Mouse (Mus musculus) bone marrow, adult 2 months (tissue): ENCODE results near the gene Klhdc1.

ENCODE experiments used
- CTCF ChIP-seq: fragments of 200-500 bp; IDR thresholded peaks from 2 replicates; pipeline ENCODE4 v1.5.1; 2011; ENCODE audit warnings: low read length, control low read depth; ENCODE audit not compliant: control insufficient read depth, insufficient read depth
- POLR2A ChIP-seq: fragments of 200-500 bp; IDR thresholded peaks from 2 replicates; pipeline ENCODE4 v1.6.1; 2011; ENCODE audit warnings: low read depth, mild to moderate bottlenecking, control low read depth, low read length, borderline replicate concordance; ENCODE audit not compliant: control insufficient read depth

DNA sequence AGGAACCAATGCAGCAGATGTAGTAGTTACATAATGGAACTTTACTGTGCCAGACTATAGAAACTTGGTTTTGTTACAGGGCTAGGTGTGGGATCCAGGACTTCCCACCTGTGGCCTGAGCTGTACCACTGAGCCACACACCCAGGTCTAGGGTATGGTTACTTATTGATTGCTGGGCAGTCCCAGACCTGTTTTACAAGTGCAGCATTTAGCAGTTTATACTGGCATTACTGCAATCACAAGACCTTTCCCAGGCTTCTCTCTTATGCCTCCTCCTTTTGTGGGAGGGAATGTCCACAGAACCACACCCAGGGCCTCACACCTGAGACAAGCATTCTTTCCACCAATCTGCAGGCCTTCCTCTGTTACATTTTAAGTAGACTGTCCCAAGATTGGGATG lies 42.0 kb upstream of the Klhdc1 start:
- TF ChIP-seq CTCF = no peak
- TF ChIP-seq POLR2A = no peak
